Mouse (Mus musculus): ENCODE measurements around the gene Reep6. TPM values are rescaled to one million over a fixed set of nuclear protein-coding genes. Genes with fewer than 3 reads are reported as not detected.
A peak's percentile ranks its signal among the peaks of the same experiment; 100 is the strongest.

Reep6 gene
- polyA plus RNA-seq, 1 experiment from 2014 or later, result 2.6 TPM

DNA sequence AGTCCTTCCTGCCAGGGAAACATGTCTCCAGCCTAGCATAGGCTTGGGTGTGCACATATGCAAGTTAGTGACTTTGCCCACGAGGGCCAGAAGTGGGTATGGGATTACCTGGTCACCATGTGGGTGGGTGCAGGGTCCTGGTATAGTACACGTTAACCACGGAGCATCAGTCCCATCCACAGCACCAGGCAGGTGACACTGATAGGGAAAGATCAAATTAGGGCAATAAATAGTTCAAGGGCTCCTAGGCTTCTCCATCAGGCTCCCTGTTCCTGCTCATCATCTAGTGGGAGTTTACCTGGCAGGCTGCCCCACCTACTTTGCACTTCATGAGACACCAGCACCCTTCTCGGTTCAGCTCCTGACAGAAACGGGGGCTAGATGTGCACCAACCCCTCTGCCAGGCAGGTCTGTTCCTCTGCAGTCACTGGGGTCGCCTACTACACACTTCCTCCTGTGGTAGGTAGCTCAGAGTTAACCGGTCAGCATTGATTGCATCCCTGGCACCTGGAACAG lies 34.9 kb upstream of the Reep6 start:
- no peaks in the 10 kb centered on the region for H3K9me3 ChIP-seq
- H3K4me3 ChIP-seq, result peak overlapping the region; percentile 54
- H3K4me2 ChIP-seq (replicated peaks), result no peak overlapping the region
- WGBS, result 47% methylated on average over 7 of the region's 7 CpGs
- H3K27me3 ChIP-seq, result no peaks in the 10 kb centered on the region
- H3K36me3 ChIP-seq, result peaks cover 13% of the 10 kb centered on the region
- H3K9ac ChIP-seq (replicated peaks), result 0 out of 2 replicates have a peak overlapping the region, but pooled peaks have one; percentile 56
- peaks cover 65% of the 10 kb centered on the region for H3K4me1 ChIP-seq
- ATAC-seq (replicated peaks), result no peak
- H3K27ac ChIP-seq (replicated peaks), result peak overlapping the region; percentile 97

DNA sequence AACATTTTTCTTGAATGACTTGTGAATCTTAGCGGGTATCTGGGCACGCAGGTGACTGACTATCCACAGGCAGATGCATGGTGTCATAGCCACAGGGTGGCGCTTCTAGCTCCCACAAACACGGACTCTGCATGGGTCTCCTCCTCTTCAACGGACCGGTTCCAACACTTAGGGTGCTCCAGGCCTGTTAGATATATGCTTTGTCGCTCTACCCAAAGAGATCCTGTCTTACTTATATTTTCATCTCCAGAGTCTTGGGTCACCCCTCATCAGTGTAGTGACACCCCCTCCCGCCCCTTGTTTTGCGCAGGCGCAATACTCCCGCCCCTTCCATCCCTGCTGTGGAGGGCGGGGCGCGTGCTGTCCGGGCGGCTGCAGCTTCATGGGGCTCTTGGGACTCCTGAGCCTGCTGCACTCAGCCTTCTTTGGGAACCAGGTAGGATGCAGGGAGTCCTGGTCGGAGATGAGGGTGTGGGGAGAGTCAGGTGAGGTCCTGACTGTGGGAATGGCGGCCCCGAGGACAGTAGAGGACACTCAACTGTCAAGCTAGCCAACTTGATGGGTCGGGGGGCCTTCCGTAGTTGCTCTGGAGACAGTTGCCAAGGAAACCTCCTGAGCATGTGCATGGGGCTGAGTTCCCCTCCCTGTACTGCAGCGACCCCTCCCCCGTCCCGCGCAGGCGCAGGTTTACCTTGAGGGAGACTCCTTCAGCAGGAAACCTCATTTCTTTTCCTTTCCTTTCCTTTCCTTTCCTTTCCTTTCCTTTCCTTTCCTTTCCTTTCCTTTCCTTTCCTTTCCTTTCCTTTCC lies 33.9 kb upstream of the Reep6 start, which contains the start of gene Apc2:
Apc2 (plus strand) TSS at position 360 of the 808 bp plus-strand sequence.
- Histone ChIP-seq H3K9me3 (no peaks in the 10 kb centered on the region), H3K27me3 (no peaks in the 10 kb centered on the region), H3K4me2 (replicated peaks) (peak within 1 kb of the TSS; percentile 78), H3K9ac (replicated peaks) (peak within 1 kb of the TSS; percentile 56), H3K4me1 (peaks cover 72% of the 10 kb centered on the region), H3K36me3 (peaks cover 13% of the 10 kb centered on the region), H3K27ac (replicated peaks) (peak within 1 kb of the TSS; percentile 97), H3K4me3 (peak within 1 kb of the TSS; percentile 54)
- under 1% methylated on average over 26 of the region's 26 CpGs for WGBS
- peak; percentile 55 for ATAC-seq (replicated peaks)

DNA sequence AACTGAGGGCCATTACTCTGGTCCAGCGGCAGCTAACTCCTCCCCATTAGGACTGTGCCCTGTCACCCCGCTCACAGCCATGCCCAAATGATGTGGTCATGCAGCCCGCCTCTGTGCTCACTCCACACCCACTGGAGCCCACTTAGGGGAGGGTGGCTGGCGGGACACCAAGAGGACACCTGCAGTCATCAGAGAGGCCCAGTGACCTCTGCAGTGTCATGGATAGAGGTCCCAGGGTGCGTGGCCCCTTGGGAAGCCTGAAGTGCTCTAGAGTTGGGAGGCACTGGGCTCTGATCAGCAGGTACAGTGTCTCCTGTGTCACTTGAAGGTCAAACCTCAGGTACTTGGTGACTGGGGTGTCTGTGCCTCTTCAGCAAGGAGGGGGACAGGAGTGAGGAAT lies 32.9 kb upstream of the Reep6 start:
- 83% methylated on average over 5 of the region's 5 CpGs for WGBS
- peaks cover 75% of the 10 kb centered on the region for H3K4me1 ChIP-seq
- H3K27ac ChIP-seq (replicated peaks), result peak overlapping the region; percentile 97
- H3K27me3 ChIP-seq, result no peaks in the 10 kb centered on the region
- peak overlapping the region; percentile 56 for H3K9ac ChIP-seq (replicated peaks)
- H3K9me3 ChIP-seq, result no peaks in the 10 kb centered on the region
- peak overlapping the region; percentile 54 for H3K4me3 ChIP-seq
- no peak for ATAC-seq (replicated peaks)
- H3K4me2 ChIP-seq (replicated peaks), result peak overlapping the region; percentile 78
- peaks cover 13% of the 10 kb centered on the region for H3K36me3 ChIP-seq

DNA sequence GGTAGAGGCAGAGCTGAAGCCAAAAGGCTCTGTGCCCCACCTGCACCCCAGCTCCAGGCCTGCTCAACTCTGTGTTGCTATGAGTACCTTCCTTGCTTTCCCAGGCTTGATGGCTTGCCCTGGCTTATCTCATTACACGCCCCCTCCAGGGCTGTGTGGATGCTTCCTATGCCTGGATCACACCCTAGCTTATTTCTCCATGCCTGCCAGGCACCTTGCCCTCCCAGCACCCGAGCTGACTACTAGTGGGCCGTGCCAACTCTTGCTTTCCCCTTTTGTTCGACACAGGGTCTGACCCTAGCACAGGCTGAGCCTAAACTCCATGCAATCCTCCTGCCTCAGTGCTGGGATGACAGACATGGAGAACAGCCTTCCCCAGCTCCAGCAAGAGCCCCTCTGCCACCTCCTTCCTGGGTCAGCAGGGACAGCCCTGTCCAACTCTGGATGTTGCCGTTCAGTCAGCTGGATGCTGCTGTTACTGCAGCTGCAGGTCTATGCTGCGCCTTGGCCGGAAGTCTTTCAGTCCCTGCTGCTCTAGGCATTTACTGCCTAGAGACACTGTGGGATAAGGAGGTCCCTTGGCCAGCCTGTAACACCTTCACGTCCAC lies 32.1 kb upstream of the Reep6 start:
- Histone ChIP-seq H3K4me3 (peak overlapping the region; percentile 2; the same call in 1 of the 2 replicates), H3K9me3 (no peaks in the 10 kb centered on the region), H3K4me1 (peaks cover 80% of the 10 kb centered on the region), H3K36me3 (peaks cover 21% of the 10 kb centered on the region), H3K9ac (replicated peaks) (peak overlapping the region; percentile 31), H3K4me2 (replicated peaks) (peak overlapping the region; percentile 86; the same call in 1 of the 2 replicates), H3K27me3 (no peaks in the 10 kb centered on the region), H3K27ac (replicated peaks) (peak overlapping the region; percentile 97)
- no peak for ATAC-seq (replicated peaks)
- WGBS, result 73% methylated on average over 8 of the region's 8 CpGs

DNA sequence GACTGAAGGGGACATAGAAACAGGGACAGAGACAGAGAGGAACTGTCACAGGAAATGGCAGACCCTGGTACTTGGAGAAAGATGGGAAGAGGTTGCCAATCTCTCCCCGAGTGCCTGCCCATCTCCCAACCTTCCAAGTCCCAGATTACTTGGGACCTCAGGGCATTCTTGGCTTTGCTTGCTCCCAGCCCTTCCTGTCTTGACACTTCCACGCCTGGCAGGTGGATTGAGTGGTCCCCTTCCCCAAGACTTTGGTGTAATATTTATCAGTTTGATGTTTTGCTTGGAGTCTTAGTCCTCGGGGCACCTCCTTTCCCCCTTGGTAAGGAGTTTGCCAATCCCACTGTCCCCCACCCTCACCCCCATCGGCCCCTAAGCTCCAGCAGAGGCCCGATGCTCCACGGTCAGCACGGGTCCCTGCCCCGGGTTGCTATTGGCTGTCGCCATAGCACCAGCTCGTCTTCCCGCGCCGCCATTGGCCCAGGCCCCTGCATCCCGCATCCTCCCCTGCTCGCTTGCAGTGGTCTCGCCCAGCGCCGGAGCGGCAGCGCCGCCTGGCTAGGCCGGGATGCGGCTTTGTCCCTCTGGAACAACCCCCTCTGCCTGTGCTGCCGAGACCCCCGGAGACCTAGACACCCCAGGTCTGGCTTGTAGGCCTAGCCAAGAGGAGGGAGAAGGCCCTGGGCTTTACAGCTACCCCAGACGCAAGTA lies 31.0 kb upstream of the Reep6 start:
- Histone ChIP-seq H3K36me3 (peaks cover 29% of the 10 kb centered on the region), H3K4me2 (replicated peaks) (peak overlapping the region; percentile 86), H3K27me3 (no peaks in the 10 kb centered on the region), H3K9ac (replicated peaks) (peak overlapping the region; percentile 99), H3K4me1 (peaks cover 81% of the 10 kb centered on the region), H3K9me3 (no peaks in the 10 kb centered on the region), H3K4me3 (peak overlapping the region; percentile 76), H3K27ac (replicated peaks) (peak overlapping the region; percentile 97)
- peak; percentile 78 for ATAC-seq (replicated peaks)
- WGBS, result 2% methylated on average over 26 of the region's 26 CpGs

DNA sequence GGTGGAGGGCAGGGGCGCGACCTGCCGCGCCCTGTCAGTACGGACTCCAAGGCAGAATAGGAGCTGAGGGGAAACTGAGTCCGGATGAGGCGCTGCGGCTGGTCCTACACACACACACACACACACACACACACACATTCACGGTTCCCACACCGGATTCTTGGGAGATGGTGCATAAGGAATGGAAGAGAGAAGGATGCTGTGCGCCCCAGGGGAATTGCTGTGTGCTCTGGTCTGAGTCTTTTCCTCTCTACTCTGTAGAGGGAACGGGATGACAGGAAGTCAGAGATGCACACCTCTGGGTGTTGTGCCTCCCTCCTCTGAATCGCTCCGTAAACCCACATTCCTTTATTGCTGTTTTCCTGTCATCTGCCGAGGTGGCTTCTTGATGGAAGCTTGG lies 30.5 kb upstream of the Reep6 start:
- peak overlapping the region; percentile 97 for H3K27ac ChIP-seq (replicated peaks)
- peak overlapping the region; percentile 99 for H3K9ac ChIP-seq (replicated peaks)
- peak overlapping the region; percentile 76 for H3K4me3 ChIP-seq
- 2% methylated on average over 15 of the region's 15 CpGs for WGBS
- H3K27me3 ChIP-seq, result no peaks in the 10 kb centered on the region
- H3K9me3 ChIP-seq, result no peaks in the 10 kb centered on the region
- H3K4me1 ChIP-seq, result peaks cover 82% of the 10 kb centered on the region
- ATAC-seq (replicated peaks), result no peak
- H3K36me3 ChIP-seq, result peaks cover 24% of the 10 kb centered on the region
- H3K4me2 ChIP-seq (replicated peaks), result peak overlapping the region; percentile 86

DNA sequence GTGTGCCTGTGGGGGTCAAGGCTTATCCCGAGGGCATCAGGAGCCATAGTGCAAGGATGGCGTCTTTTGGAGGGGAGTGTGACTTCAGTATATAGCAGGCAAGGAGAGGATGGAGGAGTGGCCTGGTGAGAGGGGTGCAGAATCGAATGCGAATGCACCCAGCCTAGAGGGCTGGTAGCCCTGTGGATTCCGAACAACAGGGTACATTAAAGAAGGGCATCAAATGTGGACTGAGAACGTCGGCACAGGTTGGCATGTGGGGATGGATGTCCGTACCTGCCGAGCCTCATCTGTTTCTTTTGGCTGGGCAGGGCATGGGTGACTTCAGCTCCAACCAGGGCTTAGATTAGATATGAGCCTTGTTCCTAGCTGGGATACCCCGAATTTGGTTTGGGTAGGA lies 29.9 kb upstream of the Reep6 start:
- Histone ChIP-seq H3K27ac (replicated peaks) (peak overlapping the region; percentile 97), H3K4me1 (peaks cover 83% of the 10 kb centered on the region), H3K9ac (replicated peaks) (peak overlapping the region; percentile 99), H3K4me2 (replicated peaks) (peak overlapping the region; percentile 86), H3K27me3 (no peaks in the 10 kb centered on the region), H3K4me3 (peak overlapping the region; percentile 76), H3K9me3 (no peaks in the 10 kb centered on the region), H3K36me3 (peaks cover 24% of the 10 kb centered on the region)
- no peak for ATAC-seq (replicated peaks)
- WGBS, result 37% methylated on average over 10 of the region's 10 CpGs

DNA sequence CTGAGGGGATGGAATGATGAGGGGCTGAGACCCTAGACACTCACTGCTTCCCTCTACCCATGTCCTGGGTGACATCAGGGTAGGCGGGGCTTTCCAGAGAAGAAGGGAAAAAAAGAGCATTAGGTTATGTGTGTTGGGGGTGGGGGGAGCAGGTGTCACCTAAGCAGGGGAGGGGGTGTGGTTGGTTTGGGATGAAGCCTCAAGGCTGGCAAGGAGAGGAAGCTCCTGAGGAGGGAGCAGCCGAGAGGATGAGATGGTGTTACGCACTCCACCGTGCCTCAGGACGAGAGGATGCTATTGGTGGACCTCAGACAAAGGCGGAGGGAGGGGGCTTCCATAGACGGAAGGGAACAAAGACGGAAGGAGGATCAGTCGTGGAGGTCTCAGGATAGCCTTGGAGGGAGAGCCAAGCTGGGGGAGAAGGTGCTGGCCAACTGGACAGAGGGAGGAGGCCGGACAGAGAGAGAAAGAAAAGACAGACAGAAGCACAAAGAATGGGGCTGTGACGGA lies 29.0 kb upstream of the Reep6 start:
- Histone ChIP-seq H3K36me3 (peaks cover 30% of the 10 kb centered on the region), H3K4me1 (peaks cover 83% of the 10 kb centered on the region), H3K9me3 (no peaks in the 10 kb centered on the region), H3K4me2 (replicated peaks) (peak overlapping the region; percentile 86), H3K9ac (replicated peaks) (peak overlapping the region; percentile 99), H3K27me3 (no peaks in the 10 kb centered on the region), H3K27ac (replicated peaks) (peak overlapping the region; percentile 97), H3K4me3 (peak overlapping the region; percentile 76)
- 4% methylated on average over 11 of the region's 11 CpGs for WGBS
- peak; percentile 83 for ATAC-seq (replicated peaks)

DNA sequence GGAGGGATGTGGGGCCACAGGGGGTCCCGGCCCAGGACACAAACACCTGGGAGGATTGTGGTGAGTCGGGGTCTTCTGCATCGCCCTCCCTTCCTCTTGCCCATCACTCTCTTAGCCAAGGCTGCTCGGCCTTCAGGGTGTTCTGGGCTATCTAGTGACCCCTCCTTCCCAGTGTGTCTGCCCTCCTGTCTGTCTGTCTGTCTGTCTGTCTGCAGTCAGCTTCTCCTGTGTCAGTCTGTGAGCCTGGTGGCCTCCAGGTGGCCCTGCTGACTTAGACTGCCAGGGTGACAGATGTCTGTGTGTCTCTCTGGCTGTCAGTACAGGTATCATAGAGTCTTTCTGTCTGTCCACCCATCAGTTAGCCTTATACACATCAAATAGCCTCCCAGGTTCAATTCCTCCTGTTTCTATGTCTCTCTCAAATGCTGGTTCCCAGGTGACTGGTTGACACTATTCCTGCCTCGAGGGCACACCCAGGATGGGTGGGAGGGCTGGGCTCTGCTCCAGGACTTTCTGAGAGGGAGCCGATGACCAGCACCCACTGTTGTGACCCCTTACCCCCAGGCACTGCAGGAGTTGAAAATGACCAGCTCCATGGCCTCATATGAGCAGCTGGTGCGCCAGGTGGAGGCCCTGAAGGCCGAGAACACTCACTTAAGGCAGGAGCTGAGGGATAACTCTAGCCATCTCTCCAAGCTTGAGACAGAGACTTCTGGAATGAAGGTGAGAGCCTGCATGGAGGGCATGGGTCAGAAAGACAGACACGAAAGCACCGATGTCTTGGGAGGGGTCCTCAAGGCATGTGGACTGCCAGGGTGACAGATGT lies 28.3 kb upstream of the Reep6 start:
- Histone ChIP-seq H3K9me3 (no peaks in the 10 kb centered on the region), H3K4me1 (peaks cover 81% of the 10 kb centered on the region), H3K4me3 (peak overlapping the region; percentile 76), H3K36me3 (peaks cover 37% of the 10 kb centered on the region), H3K27me3 (no peaks in the 10 kb centered on the region), H3K9ac (replicated peaks) (peak overlapping the region; percentile 99), H3K4me2 (replicated peaks) (peak overlapping the region; percentile 86), H3K27ac (replicated peaks) (peak overlapping the region; percentile 97)
- ATAC-seq (replicated peaks), result no peak; the same call in 1 of the 2 replicates
- 69% methylated on average over 10 of the region's 10 CpGs for WGBS

DNA sequence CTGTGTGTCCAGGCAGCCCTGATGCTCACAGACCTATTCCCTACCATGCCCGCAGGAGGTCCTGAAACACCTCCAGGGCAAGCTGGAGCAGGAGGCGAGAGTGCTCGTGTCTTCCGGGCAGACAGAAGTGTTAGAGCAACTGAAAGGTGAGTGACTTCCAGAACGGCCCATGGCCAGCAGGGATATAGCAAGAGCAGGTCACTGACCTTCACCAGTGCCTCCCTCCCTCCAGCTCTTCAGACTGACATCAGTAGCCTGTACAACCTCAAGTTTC lies 27.7 kb upstream of the Reep6 start:
- Histone ChIP-seq H3K4me3 (peak overlapping the region; percentile 76), H3K9ac (replicated peaks) (peak overlapping the region; percentile 99), H3K9me3 (no peaks in the 10 kb centered on the region), H3K4me1 (peaks cover 76% of the 10 kb centered on the region), H3K27ac (replicated peaks) (peak overlapping the region; percentile 97), H3K4me2 (replicated peaks) (peak overlapping the region; percentile 86), H3K27me3 (no peaks in the 10 kb centered on the region), H3K36me3 (peaks cover 43% of the 10 kb centered on the region)
- no peak for ATAC-seq (replicated peaks)
- WGBS, result 61% methylated on average over 5 of the region's 5 CpGs

DNA sequence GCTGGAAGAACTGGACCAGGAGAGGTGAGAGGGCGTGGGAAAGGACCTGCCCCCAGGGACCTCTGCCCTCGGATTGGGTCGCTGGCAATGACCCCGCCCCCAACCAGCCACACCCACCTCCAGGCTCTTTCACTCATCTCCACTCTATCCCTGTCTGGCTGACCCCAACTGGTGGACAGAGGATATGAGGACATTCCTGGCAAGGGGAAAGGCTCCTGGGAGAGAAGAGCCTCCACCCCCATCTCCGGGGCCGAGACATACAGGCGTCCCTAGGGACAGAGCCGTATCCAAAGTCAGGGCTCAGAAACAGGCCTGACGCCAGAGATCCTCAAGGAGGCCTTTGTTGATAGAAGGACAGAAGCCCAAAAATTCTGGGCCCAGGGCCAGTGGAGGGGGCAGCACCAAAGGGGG lies 27.3 kb upstream of the Reep6 start:
- Histone ChIP-seq H3K4me3 (peak overlapping the region; percentile 76), H3K4me1 (peaks cover 71% of the 10 kb centered on the region), H3K36me3 (peaks cover 47% of the 10 kb centered on the region), H3K27ac (replicated peaks) (peak overlapping the region; percentile 97), H3K4me2 (replicated peaks) (peak overlapping the region; percentile 86), H3K9ac (replicated peaks) (peak overlapping the region; percentile 99), H3K27me3 (no peaks in the 10 kb centered on the region), H3K9me3 (no peaks in the 10 kb centered on the region)
- no peak for ATAC-seq (replicated peaks)
- WGBS, result 20% methylated on average over 9 of the region's 9 CpGs
